Mouse (Mus musculus) spleen, postnatal 36 days (tissue): Measurements from ENCODE around the gene Ptch1.
A peak's percentile ranks its signal among the peaks of the same experiment; 100 is the strongest.

Experiments used
- DNase-seq, 2 experiments: peaks; one replicate each; pipeline ENCODE4 v3.0.0; 2022; ENCODE audit warnings: low spot score in 2 of 2, mixed read lengths in 1 of 2

Gene Ptch1

DNA sequence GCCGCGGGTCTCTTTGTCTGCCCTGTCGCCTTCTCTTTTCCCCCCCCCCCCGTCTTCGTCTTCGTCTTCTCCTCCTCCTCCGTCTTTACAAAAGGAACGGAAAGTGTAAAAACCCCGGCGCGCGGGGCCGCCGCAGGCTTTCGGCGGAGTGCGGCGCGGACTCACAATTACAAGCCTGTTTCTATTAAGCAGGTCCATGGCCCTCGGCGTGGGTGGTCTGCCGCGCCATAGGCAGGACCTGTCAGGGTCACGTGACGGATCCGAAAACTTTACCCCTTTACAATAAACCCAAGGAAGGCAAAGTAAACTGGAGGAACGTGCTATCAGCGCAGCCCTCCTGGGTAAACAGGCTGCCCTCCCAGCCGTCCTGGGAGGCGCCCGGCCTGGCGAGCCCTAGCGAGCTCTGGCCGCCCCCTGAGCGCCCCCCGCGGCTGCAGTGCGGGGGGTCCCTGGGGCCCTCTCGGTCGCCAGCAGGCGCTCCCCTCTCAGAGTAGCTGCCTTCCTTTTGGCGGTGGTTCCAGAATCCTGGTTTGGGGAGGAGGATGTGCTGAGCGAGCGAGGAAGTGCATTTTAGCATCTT, at the start of gene Ptch1:
TSS of gene Ptch1 (minus strand) at position 343 of the 580 bp plus-strand sequence.
- no peak for DNase-seq

DNA sequence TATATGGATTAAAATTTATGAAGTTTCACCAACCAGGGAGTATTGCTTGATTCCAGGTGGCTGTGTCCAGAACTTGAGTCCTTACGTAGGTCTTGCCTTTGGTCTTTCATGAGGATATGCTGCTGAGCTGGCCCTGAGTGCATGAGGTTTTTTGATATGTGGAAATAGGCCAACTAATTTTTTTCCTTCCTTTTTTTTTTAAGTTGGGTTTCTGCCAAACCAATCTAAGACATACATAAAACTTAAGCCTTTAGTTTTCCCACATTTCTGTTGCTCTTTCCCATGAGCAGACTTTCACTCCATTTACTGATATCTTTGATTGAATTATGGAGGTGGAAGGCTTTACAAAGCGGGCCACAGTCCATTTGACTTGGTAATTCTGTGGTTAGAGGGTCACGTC, 47.9 kb upstream of the Ptch1 start:
- DNase-seq = no peak

DNA sequence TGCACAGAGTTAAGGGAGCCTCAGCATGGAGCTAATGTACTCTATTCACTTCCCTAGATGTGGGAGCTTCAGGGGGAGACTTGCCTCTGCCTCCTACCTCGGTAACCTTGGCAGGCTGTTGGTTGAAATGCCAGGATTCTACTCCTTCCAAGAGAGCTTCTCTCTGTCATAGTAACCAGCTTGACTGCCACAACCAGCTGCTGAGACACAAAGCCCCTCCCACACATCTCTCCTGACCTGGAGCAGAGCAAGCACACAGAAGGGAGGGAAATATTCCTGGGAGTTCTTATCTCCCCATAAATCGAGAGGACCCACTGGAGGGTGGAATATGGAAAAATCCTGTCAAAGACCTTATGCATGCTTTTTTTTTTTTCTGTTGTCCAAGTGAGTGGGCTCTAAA, 39.8 kb upstream of the Ptch1 start:
- no peak for DNase-seq

DNA sequence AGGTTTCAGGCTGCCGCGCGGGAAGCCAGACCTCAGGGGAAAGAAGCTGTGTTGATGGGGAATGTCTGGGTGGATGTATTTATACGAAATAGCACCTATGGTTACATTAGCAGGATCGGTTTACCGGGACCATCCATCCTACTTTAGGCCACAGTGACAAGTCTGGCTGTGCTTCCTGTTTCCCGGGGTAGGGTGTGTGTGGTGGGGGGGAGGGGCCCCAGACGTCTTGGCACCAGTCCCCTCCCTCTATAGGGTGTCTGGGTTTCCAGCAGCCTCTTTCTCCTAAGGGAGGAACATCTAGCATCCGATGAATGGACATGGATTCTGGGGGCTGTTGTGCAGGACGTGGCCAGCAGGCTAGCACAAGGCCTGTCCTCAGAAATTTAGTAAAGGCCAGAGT, 36.3 kb upstream of the Ptch1 start:
- no peak for DNase-seq

DNA sequence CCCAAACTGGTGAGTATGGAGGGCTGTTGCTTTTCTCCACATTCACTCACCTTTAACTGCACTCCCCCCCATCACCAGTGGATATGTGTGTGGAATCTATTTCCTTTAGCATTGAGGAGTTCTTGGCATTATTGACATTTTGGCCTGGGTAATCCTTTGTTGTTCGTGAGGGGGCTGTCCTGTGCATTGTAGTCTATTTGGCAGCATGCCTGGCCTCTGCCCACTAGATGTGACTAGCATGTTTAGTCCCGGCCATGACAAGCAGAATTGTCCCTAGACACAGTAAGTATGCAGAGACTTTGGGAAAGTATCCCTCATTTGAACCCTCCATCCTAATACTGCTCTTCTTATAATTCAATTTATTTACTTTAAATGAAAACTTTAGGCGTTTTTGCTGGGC, 24.2 kb upstream of the Ptch1 start:
- no peak for DNase-seq

DNA sequence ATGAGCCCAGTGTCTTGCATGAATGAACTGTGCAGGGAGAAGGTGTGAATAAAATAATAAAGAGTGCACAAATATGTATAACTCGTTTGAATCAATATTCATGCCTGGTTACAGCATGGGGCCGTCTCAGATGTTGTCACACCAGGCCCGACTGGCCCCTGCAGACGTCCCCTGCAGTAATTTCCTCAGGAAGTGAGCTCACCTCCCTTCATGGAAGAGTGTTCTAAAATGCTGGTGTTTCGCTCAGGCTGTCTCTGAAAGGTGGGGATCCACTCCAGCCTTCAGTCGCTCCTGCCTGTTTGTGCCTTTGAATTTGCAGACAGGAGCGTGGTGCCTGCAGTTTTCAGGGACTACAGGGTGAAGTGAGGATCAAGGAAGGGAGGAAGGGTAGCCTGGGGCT, 22.5 kb upstream of the Ptch1 start:
- DNase-seq = no peak

DNA sequence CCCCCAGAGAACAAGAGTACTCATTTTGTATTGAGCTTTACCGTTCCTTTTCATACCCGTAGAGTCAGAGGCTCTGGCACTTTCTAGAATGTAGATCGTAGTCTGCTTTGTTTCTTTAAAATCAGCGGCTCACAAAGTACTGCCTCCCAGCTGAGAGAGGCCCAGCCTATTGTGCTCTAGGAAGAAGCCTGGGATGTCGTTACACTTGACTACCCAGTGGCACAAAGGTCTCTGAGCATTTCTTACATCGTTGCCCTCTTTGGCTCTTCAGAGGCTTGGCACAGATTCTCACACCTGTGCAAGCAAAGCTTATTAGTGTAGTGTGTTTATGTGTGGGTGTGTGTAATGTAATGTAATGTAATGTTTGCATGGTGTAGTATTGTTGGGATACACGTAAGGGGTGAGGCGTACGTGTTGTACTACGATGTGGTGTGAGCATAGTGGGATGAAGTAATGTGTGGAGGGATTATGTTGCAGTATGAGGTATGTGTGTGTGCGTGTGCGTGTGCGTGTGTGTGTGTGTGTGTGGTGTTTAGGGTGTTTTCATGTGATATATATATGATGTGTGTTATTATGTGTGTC, 20.2 kb upstream of the Ptch1 start:
- DNase-seq = no peak

DNA sequence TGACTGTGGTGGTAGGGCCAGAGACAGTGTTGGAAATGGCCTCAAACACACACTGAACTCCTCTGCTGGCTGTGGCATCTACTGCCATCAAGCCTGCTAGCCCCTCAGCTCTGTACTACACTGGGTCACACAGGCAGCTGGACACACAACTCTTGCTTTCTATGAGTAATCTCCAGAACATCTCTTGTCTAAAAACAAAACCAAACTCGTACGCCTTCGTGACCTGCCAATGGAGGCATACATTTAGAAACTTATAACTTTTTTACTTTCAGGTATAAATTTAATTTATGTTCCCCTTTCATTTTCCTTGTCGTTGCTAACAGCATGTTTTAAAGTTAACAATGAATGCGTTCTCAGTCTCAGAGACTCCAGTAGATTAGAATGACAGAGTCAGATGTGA, 19.4 kb upstream of the Ptch1 start:
- DNase-seq = no peak

DNA sequence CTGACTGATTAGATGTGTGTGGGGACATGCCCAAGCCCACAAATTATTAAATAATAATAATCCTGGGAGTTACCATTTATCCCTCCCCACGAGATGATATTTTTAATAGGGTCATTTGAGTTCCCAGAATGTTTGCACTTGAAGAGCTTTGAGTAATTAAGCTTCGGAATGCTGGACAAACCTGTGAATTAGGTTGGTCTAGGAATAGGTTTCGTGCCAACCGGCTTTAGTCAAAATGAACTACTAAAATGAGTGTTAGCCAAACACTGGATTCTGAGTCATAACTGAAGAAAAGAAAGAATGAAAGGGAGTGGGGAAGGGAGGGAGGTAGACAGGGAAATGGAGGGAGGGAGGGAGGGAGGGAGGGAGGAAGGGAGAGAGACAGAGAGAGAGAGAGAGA, 1.2 kb upstream of the Ptch1 start:
- no peak for DNase-seq

DNA sequence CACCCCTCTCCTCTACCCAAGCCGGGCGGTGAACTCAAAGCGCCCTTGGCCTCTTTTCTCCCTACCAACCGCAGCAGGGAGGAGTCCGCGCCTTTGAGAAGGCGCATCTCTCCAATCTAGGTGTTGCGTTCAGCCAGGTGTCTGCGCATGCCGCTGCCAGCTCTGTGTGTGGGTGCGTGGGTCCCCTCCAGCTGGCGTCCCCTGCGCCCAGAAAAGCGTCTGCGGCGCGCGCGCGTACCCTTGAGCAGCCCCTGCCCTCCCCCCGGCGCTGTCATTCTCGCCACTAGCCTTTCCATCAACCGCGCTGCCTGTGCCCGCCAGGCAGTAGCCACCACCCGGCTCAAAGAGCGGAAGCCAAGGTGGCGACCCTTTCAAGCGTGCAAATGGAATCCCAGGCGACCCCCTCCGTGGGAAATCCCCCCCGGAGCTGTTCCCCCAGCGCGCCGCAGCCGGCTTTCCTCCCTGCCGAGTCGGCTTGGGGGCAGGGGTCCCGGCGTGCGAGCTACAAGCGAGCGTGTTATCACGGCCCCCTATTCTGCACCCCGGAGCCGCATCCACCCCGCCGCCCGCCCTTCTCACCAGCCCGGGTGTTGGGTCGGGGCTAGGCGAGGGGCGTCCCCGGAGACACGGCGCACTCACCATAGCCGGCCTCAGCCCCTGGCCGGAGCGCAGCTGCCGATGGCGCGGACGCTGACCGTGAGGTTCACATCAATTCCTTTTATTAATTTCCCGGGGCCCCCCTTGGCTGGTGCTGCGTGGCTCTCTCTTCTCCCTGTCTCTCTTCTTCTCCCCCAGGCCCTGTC, 744 bp downstream of the Ptch1 start:
- no peak for DNase-seq

DNA sequence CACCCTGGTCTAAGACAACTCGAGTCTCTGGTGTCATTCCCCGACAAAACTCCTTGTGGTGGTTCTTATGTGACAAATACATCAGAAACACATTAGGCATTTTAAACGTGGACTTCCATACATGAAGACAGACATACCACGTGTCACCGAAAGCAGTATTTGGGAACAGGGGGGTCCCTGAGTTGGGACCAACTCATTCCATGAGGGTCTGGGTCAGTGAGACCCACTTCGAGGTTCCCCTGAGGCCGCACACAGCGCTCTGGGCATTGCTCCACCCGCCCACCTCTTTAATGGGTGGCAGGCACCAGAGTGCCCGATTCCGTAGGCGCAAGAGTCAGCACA, 1.3 kb downstream of the Ptch1 start:
- no peak for DNase-seq

DNA sequence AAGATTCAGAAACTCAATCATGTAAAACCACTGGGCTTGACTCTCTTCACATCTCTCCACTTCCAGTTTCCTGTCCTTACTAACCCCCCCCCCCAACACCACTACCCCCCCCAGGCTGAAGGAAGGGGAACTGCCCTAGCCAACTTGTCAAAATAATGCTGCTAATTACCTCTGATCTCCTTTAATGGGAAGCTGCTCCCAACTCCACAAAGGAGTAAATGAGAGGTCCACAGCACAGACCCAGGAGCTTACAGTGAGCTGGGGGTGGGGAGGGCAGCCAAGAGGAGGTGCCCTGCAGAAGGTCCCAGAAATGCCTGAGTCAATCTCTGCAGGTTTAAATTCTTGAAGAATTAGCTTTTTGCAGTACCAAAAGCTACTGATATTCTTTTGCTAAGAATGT, 2.9 kb downstream of the Ptch1 start:
- no peak for DNase-seq

DNA sequence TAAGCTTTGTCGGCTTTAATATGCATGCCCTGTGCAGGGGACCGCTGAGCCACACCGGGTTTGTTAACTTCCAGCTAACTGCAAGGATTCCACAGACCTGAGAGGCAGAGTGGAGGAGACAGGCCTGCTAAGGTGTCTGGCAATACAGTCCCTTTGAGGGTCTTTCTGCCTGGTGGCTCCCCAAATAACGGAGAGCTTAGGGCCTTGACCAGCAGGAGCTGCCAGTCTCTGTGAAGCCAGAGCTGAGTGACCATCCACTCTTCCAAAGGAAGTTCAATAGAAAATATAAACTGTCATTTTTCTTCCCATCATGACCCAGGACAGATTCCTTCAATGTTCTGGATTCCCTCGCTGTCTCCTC, 4.0 kb downstream of the Ptch1 start:
- DNase-seq = no peak

DNA sequence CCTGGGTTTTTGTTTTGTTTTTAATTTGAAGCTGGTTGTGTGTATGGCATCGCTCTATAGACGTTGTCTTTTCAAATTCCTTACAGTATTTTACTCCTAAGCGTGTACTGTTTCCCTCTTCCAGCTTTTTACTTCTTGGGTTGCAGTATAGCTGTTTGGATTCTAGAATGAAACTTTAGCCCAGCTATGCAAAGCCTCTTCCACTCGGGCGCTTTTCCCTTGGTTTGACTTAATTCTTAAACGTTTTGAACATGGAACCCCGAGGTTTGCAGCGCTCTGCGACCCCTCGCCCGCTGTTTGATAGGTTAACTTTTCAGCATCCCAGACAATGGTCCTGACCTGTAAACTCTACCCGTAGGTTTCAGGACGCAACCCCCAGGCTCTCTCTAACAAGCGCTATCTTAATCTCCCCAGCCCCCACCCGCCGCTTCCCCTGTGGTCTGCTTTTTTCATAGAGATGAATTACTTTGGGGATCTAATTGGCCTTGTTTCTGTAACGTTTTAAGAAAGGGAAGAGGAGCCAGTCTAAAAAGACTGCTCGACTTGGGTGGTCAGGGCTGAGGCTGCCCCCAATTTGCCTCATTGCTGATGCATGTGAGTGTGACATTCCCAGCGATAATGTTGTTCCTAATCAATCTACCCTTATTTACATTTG, 4.5 kb downstream of the Ptch1 start:
- no peak for DNase-seq

DNA sequence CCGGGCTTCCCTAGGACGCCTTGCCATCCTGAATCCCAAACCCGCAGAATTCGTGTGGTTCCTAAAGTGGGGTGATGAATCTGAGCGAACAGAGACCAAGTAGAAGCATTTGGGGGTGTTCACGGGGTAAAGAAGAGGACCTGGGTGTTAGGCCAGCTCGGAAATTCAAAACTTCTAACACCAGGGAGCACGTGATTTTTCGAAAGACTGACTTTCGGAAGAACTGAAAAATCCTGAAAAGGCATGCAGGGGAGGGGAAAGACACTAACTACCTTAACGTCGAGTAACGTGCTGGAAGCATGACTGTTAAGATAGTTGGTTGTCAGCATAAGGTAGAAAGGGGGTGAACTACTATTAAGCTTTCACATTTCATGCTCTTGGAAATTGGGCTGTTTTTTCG, 5.1 kb downstream of the Ptch1 start:
- no peak for DNase-seq

DNA sequence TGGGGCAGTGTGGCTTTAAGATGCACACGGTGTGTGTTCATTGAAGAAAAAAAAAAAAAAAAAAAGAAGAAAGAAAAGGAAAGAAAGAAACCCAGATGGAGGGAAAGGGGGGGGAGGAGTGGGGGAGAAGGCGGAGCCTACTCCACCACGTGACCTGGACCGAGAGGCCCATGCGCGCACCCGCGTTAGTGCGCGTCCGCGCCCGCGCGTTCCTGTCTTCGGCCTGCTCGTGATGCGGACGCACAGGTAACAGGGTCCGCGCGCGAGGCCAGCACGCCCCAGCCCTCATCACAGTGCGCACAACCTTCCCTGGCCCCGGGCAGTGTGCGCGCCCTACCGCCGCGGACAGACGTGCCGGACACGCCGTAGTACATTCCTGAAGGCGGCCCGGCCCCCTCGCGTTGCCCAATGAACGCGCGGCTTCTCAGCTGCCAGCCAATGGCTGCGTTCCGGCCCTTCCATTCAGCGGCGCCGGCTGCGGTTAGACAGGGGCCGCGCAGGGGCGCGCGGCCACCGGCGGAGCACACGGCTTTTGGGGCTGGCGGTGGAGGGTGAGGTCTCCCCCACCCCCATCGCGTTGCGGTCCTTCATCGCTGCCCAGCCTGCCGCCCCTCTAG, 5.6 kb downstream of the Ptch1 start:
- DNase-seq = peak; percentile 88 to 90

DNA sequence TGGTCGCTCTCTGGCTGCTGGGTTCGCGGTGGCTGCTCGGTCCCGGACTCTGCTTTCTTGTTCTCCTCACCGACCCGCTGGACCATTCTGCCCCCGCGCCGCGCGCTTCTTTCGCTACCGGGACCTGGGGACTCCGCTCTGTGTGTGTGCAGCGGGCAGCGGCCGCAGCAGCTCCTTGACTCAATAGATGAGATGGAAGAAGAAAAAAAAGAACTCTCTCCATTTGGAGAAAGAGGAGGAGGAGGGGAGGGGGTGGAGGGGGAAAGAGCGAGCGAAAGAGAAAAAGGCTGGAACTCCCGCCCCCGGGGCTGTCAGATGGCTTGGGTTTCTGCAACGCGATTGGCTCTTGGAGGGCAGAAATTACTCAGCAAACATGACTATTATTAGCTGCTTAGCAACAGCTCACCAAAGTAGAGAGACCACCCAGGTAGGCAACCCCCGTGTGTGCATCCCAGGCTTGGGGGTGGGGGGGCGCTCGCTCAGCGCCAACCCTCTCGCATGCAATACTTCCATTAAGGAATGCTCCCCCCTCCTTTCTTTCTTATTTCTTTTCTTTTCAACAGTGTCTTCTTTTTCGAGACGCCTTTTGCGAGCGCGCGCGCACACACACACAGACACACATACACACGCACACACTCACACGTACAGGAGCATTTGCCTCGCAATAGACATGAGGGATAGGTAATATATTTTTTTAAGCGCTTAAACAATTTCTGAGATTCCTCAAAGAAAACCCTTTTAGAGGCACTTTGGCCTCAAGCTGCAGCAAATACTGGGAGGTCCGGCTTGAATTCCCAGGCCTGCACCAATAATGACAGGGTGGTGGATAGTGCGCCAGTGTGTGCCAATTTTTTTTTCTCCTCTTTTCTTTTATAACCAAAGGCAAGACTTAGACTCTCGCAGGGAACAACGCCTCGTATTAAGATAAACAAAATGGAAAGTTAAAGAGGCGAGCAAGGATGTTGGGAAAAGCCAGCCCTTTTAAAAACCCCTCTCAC, 7.1 kb downstream of the Ptch1 start:
- DNase-seq = peak; percentile 70 to 77

DNA sequence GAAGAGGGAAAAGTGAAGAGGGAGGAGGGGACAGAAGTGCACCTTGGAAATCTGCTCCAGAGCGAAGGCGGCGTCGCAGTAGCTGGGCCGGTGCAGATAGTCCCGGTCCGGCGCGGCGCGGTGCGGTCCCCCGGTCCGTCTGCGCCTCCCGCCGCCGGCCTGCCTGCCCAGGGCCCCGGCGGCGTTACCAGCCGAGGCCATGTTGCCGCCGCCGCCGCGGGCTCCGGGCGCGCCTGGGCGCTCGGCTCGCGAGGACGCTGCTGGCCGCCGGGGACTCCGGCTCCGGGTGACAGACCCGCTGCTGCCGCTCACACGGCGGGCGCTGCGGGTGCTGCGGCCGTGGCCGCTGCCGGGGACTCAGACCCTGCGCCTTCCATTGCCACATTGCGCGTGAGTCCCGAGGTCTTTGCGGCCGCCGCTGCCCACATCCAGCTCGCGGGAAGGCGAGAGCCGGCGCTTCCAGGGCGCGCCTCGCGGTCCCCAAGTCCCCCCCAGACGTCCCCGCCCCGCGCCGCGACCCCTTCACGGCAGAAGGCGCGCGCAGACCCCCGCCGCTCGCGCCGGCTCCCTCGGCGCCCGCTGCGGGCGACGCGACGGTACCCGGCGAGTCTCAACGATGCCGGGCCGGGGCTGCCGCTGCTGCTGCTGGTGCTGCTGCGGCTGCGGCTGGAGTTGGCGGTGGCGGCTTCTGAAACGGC, 7.9 kb downstream of the Ptch1 start:
- peak; percentile 18 to 20 for DNase-seq

DNA sequence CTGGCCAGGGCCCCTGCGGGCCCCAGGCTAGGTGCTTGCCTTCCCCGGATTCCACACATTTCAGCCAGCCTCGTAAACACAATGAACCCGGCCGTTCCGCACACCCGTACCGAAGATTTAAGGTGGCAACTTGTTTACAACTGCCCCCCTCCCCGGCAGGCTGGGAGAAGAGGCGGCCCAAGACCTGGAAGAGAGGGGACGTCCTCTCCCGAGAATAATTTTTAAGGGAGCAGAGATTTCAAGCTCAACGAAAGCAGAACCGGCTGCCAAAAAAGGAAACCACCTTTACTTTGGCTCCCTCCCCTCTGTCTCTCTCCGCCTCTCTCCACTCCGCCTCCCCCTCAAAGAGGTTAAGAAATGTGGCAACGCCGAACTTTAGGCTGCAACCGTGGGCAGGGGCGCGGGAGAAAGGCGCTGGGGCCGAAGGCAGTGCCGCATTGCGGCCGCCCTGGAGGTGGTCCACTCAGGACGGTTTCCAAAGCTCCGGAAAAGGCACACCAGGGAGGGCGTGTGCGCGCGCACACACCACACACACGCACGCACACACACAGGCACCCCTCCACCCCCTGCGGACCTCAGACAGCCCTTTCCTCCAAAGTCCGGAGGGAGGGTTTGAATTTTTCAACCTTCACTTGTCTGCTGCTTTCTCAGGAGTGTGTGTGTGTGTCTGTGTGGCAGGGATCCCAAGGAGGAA, 8.6 kb downstream of the Ptch1 start:
- peak; percentile 62 to 64 for DNase-seq
